Mouse (Mus musculus): ENCODE results near the gene Itch.

DNA sequence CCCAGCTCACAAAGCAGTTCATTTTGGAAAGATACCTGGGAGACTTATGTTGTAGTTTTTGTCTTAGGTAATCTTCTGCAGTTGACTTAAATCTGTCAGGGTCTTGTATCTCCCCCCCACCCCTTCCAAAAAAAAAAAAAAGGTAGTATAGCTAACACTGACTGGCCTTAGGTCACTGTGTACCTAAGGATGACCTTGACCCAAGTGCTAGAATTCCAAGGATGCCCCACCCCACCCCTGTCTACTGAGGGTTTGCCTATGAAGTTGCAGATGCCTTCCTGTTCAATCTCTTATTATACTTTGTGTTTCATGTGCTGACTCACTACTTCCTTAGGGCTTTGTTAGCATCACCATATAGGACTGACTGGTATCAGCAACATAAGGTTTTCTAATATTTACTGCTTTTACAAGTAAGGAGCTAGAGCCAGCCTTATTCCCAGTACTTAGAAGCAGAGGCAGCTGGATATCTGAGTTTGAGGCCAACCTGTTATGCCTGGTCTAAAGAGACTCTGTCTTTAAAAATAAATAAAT, 8.8 kb downstream of the Itch start:
- no peak for TF ChIP-seq CTCF (IDR thresholded peaks at IDR 0.05; ENCODE audit: low read depth)
- TF ChIP-seq EP300 (IDR thresholded peaks at IDR 0.05; ENCODE audit: low read depth) = no peak

All from liver, embryonic 14.5 days (tissue).